Mouse (Mus musculus) ES-E14 (cell line): ENCODE measurements around the gene Anxa8. TPM values are rescaled to one million over a fixed set of nuclear protein-coding genes. Genes with fewer than 3 reads are reported as not detected.

Experiments
- DNase-seq: peaks from one replicate; pipeline ENCODE4 v3.0.0-alpha.2; 2013; ENCODE audit warnings: low read depth, low spot score
- H3K27ac ChIP-seq: 2 replicates; pipeline ENCODE4 v1.5.1; 2012; ENCODE audit warnings: low read depth, mild to moderate bottlenecking, low read length, moderate library complexity, mixed read lengths; ENCODE audit not compliant: poor library complexity, insufficient read depth, severe bottlenecking
- H3K36me3 ChIP-seq: 2 replicates; pipeline ENCODE4 v1.6.1; 2012; ENCODE audit warnings: mild to moderate bottlenecking, low read length, moderate library complexity, mixed read lengths; ENCODE audit not compliant: control insufficient read depth, poor library complexity, insufficient read depth, severe bottlenecking
- H3K4me1 ChIP-seq, 2 experiments: fragments of 150-350 bp in 1 of 2; sonication (generic) in 1 of 2; 2 replicates each; pipeline ENCODE4 v1.6.1; 2012; ENCODE audit warnings: low read length in 2 of 2, mild to moderate bottlenecking in 1 of 2, mixed read lengths in 1 of 2; ENCODE audit not compliant: control insufficient read depth in 2 of 2, insufficient read depth in 2 of 2, poor library complexity in 1 of 2
- H3K4me3 ChIP-seq, 2 experiments: fragments of 150-350 bp in 1 of 2; sonication (generic) in 1 of 2; 2 replicates each; pipeline ENCODE4 v1.5.1; 2012; ENCODE audit warnings: low read length in 2 of 2, low read depth in 1 of 2, mild to moderate bottlenecking in 1 of 2, mixed read lengths in 1 of 2; ENCODE audit not compliant: insufficient read depth in 1 of 2, poor library complexity in 1 of 2, severe bottlenecking in 1 of 2
- H3K9ac ChIP-seq: 2 replicates; pipeline ENCODE4 v1.6.1; 2012; ENCODE audit warnings: low read depth, mild to moderate bottlenecking, low read length, mixed read lengths; ENCODE audit not compliant: poor library complexity, insufficient read depth, severe bottlenecking
- H3K9me3 ChIP-seq: fragments of 150-350 bp; sonication (generic); 2 replicates; pipeline ENCODE4 v1.6.1; 2012; ENCODE audit warnings: low read depth, mild to moderate bottlenecking, low read length; ENCODE audit not compliant: control insufficient read depth, insufficient read depth
- CHD2 ChIP-seq: IDR thresholded peaks from 2 replicates; pipeline ENCODE4 v1.6.1; 2014; ENCODE audit warnings: mild to moderate bottlenecking, low read depth, low read length, inconsistent platforms
- HCFC1 ChIP-seq: IDR thresholded peaks from 2 replicates; pipeline ENCODE4 v1.6.1; 2012; ENCODE audit warnings: low read length, inconsistent platforms, borderline replicate concordance; ENCODE audit not compliant: insufficient read depth
- MAFK ChIP-seq: IDR thresholded peaks from 2 replicates; pipeline ENCODE4 v1.6.1; 2014; ENCODE audit warnings: mild to moderate bottlenecking, low read depth, low read length, inconsistent platforms; ENCODE audit not compliant: insufficient read depth
- ZC3H11A ChIP-seq: IDR thresholded peaks from 2 replicates; pipeline ENCODE4 v1.6.1; 2012; ENCODE audit warnings: low read depth, mild to moderate bottlenecking, inconsistent platforms, low read length, borderline replicate concordance
- ZNF384 ChIP-seq: IDR thresholded peaks from 2 replicates; pipeline ENCODE4 v1.6.1; 2012; ENCODE audit warnings: low read depth, low read length, inconsistent platforms
- in situ Hi-C, 2 experiments: fragments of 600-800 bp; cut with MboI; formaldehyde crosslinking; loops; one replicate each; pipeline ENCODE4 v1.15.1; 2025; ENCODE audit warnings: low sequenced_read_pairs in 2 of 2, inconsistent platforms in 1 of 2; ENCODE audit not compliant: unreplicated experiment in 2 of 2
- total RNA-seq: library from RNA; depleted of rRNA; stranded (reverse); fragments of 300-350 nt; gene quantifications from 2 replicates; pipeline ENCODE4 v1.2.3, GENCODE M21; 2012

The Anxa8 gene
- total RNA-seq, 1 experiment = 5.2 TPM

- Histone ChIP-seq H3K4me3 (no peak overlapping the region), H3K9me3 (no peaks in the 10 kb centered on the region), H3K4me1 (no peaks in the 10 kb centered on the region), H3K27ac (no peak overlapping the region), H3K9ac (no peak overlapping the region), H3K36me3 (no peaks in the 10 kb centered on the region)
- TF ChIP-seq CHD2 (no peak), HCFC1 (no peak), ZNF384 (no peak), MAFK (no peak), ZC3H11A (no peak)
- DNase-seq = peak; percentile 37
- in situ Hi-C loops = no loop called here
These were observed 20.7 kb downstream of the Anxa8 start for GRCm38 (mm10) chr14:34106389-34107062.

- H3K9me3 ChIP-seq = no peaks in the 10 kb centered on the region
- no peak overlapping the region for H3K27ac ChIP-seq
- TF ChIP-seq MAFK (no peak), ZNF384 (no peak), CHD2 (no peak), HCFC1 (no peak), ZC3H11A (no peak)
- no peak overlapping the region for H3K9ac ChIP-seq
- H3K4me3 ChIP-seq = no peak overlapping the region
- in situ Hi-C loops = no loop called here
- H3K36me3 ChIP-seq = no peaks in the 10 kb centered on the region
- DNase-seq = no peak
- no peaks in the 10 kb centered on the region for H3K4me1 ChIP-seq
These were observed 21.8 kb downstream of the Anxa8 start for GRCm38 (mm10) chr14:34107594-34107993.

GRCm38 (mm10) chr14:34114311-34114710, 28.5 kb downstream of the Anxa8 start:
- DNase-seq = no peak
- TF ChIP-seq HCFC1 = no peak
- no peak for TF ChIP-seq MAFK
- no peak for TF ChIP-seq ZNF384
- no peak for TF ChIP-seq CHD2
- TF ChIP-seq ZC3H11A = no peak
- no peaks in the 10 kb centered on the region for H3K36me3 ChIP-seq
- no peak overlapping the region for H3K27ac ChIP-seq
- H3K9me3 ChIP-seq = no peaks in the 10 kb centered on the region
- H3K4me3 ChIP-seq = no peak overlapping the region
- H3K4me1 ChIP-seq = no peaks in the 10 kb centered on the region
- in situ Hi-C loops = no loop called here
- H3K9ac ChIP-seq = no peak overlapping the region

- DNase-seq = no peak
- H3K4me3 ChIP-seq = no peak overlapping the region
- H3K36me3 ChIP-seq = no peaks in the 10 kb centered on the region
- no peak overlapping the region for H3K9ac ChIP-seq
- no peaks in the 10 kb centered on the region for H3K4me1 ChIP-seq
- TF ChIP-seq CHD2 (no peak), ZC3H11A (no peak), MAFK (no peak), ZNF384 (no peak), HCFC1 (no peak)
- no peaks in the 10 kb centered on the region for H3K9me3 ChIP-seq
- H3K27ac ChIP-seq = no peak overlapping the region
- in situ Hi-C loops = no loop called here
These were observed 33.4 kb downstream of the Anxa8 start for GRCm38 (mm10) chr14:34119046-34119723.
